Mouse (Mus musculus): ENCODE measurements around the gene Slc35e3.
"Not testable (repeated sequence)": the region's sequence is repeated elsewhere in the genome, so short reads cannot be mapped to it uniquely, and the experiment has no call there.

Gene Slc35e3

GRCm38 (mm10) chr10:117749050-117749686, 3.0 kb upstream of the Slc35e3 start:
- no peak for DNase-seq

- no peak for DNase-seq
Measured at GRCm38 (mm10) chr10:117748276-117749049, 2.3 kb upstream of the Slc35e3 start.

- DNase-seq = no peak
Measured at GRCm38 (mm10) chr10:117747711-117748110, 1.5 kb upstream of the Slc35e3 start.

GRCm38 (mm10) chr10:117745570-117746296, 432 bp downstream of the Slc35e3 start:
- peak; percentile 31 to 50 for DNase-seq

- no peak for DNase-seq
Measured at GRCm38 (mm10) chr10:117743917-117744316, 2.2 kb downstream of the Slc35e3 start.

- DNase-seq = no peak
Measured at GRCm38 (mm10) chr10:117743182-117743581, 3.0 kb downstream of the Slc35e3 start.

GRCm38 (mm10) chr10:117742618-117743017, 3.5 kb downstream of the Slc35e3 start:
- DNase-seq = no peak

GRCm38 (mm10) chr10:117741698-117742475, 4.3 kb downstream of the Slc35e3 start:
- DNase-seq = no peak

- DNase-seq = no peak
Measured at GRCm38 (mm10) chr10:117740921-117741320, 5.2 kb downstream of the Slc35e3 start.

GRCm38 (mm10) chr10:117740171-117740570, 6.0 kb downstream of the Slc35e3 start:
- DNase-seq = no peak

- DNase-seq = no peak
Measured at GRCm38 (mm10) chr10:117739648-117739948, 6.6 kb downstream of the Slc35e3 start.

- DNase-seq = no peak
Measured at GRCm38 (mm10) chr10:117738928-117739647, 7.1 kb downstream of the Slc35e3 start.

GRCm38 (mm10) chr10:117738140-117738921, 7.8 kb downstream of the Slc35e3 start:
- DNase-seq = no peak

- DNase-seq = not testable (repeated sequence)
Measured at GRCm38 (mm10) chr10:117737498-117737897, 8.7 kb downstream of the Slc35e3 start.

- no peak for DNase-seq
Measured at GRCm38 (mm10) chr10:117737075-117737474, 9.1 kb downstream of the Slc35e3 start.

GRCm38 (mm10) chr10:117736573-117736972, 9.6 kb downstream of the Slc35e3 start:
- DNase-seq = no peak

- not testable (repeated sequence) for DNase-seq
Measured at GRCm38 (mm10) chr10:117735396-117735795, 10.8 kb downstream of the Slc35e3 start.

GRCm38 (mm10) chr10:117734104-117734852, 11.9 kb downstream of the Slc35e3 start:
- not testable (repeated sequence) for DNase-seq

- DNase-seq = not testable (repeated sequence)
Measured at GRCm38 (mm10) chr10:117733626-117734025, 12.5 kb downstream of the Slc35e3 start.

GRCm38 (mm10) chr10:117732962-117733592, 13.1 kb downstream of the Slc35e3 start:
- no peak for DNase-seq

Measured in cerebellum, adult 18-20 months (tissue).